Mouse (Mus musculus): ENCODE results near the gene Tstd1. TPM values are rescaled to one million over a fixed set of nuclear protein-coding genes. Genes with fewer than 3 reads are reported as not detected.

The Tstd1 gene
- polyA plus RNA-seq, 2 experiments, result 2.8 to 4.7 TPM

DNA sequence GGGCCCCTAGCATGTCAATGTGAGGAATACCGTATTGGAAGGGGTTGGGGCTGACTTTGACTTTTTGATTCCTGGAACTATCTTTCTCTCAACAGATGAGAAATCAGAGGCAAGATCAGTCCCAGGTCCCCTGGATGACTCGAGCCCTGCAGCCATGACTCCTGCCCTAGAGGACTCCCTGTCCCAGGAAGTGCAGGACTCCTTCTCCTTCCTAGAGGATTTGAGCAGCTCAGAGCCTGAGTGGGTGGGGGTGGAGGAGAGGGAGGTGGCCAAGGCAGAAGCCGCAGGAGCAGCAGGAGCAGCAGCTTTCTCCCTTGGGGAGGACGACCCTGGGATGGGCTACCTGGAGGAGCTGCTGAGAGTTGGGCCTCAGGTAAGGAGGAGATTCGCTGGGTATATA is 11.4 kb upstream of the Tstd1 start:
- H3K27ac ChIP-seq (replicated peaks; ENCODE audit: low read depth, low read length), result no peak overlapping the region
- ATAC-seq (ENCODE audit: low FRiP score, low read depth) (no peak), DNase-seq (ENCODE audit: low spot score) (no peak)
- 75% methylated on average over 5 of the region's 5 CpGs for WGBS
- no peak for TF ChIP-seq POLR2A (IDR thresholded peaks at IDR 0.05; ENCODE audit: borderline replicate concordance, extremely low read depth, insufficient read depth, insufficient read length)
- H3K4me3 ChIP-seq (replicated peaks; ENCODE audit: low read length), result no peak overlapping the region
- H3K9ac ChIP-seq (ENCODE audit: low read depth, low read length, severe bottlenecking), result no peak overlapping the region
- no peaks in the 10 kb centered on the region for H3K9me3 ChIP-seq (ENCODE audit: control insufficient read depth, low read length)
- no peaks in the 10 kb centered on the region for H3K4me1 ChIP-seq (ENCODE audit: control insufficient read depth, insufficient read depth, low read length)
- no peaks in the 10 kb centered on the region for H3K27me3 ChIP-seq (ENCODE audit: control insufficient read depth, insufficient read depth, low read length)
- H3K36me3 ChIP-seq (ENCODE audit: control insufficient read depth, insufficient read depth, low read length), result no peaks in the 10 kb centered on the region
- no peak overlapping the region for H3K4me2 ChIP-seq (replicated peaks; ENCODE audit: low read depth, low read length, severe bottlenecking)

DNA sequence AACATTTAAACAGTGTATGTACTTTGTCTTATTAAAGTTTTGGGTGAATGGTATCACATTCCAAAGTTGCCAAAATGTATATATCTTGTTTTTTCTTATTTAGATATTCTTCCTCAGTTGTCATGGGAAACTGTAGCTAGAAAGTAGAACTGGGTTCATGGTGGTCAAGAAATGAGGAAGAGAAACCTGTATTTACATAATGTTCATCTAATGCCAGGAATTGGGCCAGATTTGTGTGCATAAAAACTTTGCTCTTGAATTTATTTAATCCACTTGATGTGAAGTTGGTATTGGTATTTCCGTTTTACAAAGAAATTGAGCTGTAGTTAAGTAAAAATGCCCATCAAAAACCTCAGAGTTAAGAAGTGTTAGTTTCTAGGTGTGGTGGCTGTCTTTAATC is 8.4 kb upstream of the Tstd1 start:
- Histone ChIP-seq H3K4me1 (ENCODE audit: control insufficient read depth, insufficient read depth, low read length) (peaks cover 8% of the 10 kb centered on the region), H3K9me3 (ENCODE audit: control insufficient read depth, low read length) (no peaks in the 10 kb centered on the region), H3K4me2 (replicated peaks; ENCODE audit: low read depth, low read length, severe bottlenecking) (no peak overlapping the region), H3K36me3 (ENCODE audit: control insufficient read depth, insufficient read depth, low read length) (peaks cover 3% of the 10 kb centered on the region; the same call in 1 of the 2 replicates), H3K4me3 (replicated peaks; ENCODE audit: low read length) (no peak overlapping the region; the same call in 1 of the 2 replicates), H3K27me3 (ENCODE audit: control insufficient read depth, insufficient read depth, low read length) (no peaks in the 10 kb centered on the region), H3K9ac (ENCODE audit: low read depth, low read length, severe bottlenecking) (no peak overlapping the region), H3K27ac (replicated peaks; ENCODE audit: low read depth, low read length) (no peak overlapping the region)
- no peak for ATAC-seq (ENCODE audit: low FRiP score, low read depth)
- WGBS, result 93% methylated on average over 1 of the region's 1 CpGs
- no peak for DNase-seq (ENCODE audit: low spot score)
- TF ChIP-seq POLR2A (IDR thresholded peaks at IDR 0.05; ENCODE audit: borderline replicate concordance, extremely low read depth, insufficient read depth, insufficient read length), result no peak

DNA sequence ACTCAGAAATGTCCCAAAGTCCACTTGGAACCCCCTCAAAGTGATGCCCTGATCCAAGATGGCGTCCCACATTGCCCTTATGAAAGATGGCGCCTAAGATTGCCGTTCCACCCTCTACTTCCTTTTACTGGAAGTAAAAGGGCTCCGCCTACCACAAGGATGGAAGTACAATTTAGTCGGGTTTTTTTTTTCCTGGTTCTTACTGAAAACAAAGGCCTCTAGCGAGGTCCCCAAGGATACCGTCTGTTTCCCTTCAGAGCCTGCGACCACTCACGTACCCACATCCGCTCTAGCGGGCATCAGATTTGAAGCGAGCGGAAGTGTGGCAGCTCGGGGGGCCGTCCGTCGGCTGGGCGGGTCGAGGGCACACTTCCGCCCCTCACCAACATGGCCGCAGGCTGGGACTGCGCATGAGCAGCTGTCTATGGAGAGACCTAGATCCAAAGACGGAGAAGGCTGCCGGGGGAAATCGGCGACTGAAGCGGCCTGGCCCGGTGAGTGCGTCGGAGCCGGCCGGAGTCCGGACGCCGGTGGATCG is 7.7 kb upstream of the Tstd1 start, which contains the start of gene Usf1:
Gene Usf1 (plus strand): TSS at position 367 of the 538 bp plus-strand sequence.
- no peaks in the 10 kb centered on the region for H3K9me3 ChIP-seq (ENCODE audit: control insufficient read depth, low read length)
- no peaks in the 10 kb centered on the region for H3K27me3 ChIP-seq (ENCODE audit: control insufficient read depth, insufficient read depth, low read length)
- H3K4me2 ChIP-seq (replicated peaks; ENCODE audit: low read depth, low read length, severe bottlenecking), result peak within 1 kb of the TSS; percentile 60
- WGBS, result under 1% methylated on average over 36 of the region's 36 CpGs
- peak; percentile 38; the same call in 1 of the 2 replicates for TF ChIP-seq POLR2A (IDR thresholded peaks at IDR 0.05; ENCODE audit: borderline replicate concordance, extremely low read depth, insufficient read depth, insufficient read length)
- DNase-seq (ENCODE audit: low spot score) (peak; percentile 97), ATAC-seq (ENCODE audit: low FRiP score, low read depth) (peak; percentile 96)
- H3K36me3 ChIP-seq (ENCODE audit: control insufficient read depth, insufficient read depth, low read length), result peaks cover 10% of the 10 kb centered on the region
- H3K27ac ChIP-seq (replicated peaks; ENCODE audit: low read depth, low read length), result peak within 1 kb of the TSS; percentile 87
- peak within 1 kb of the TSS; percentile 76 for H3K4me3 ChIP-seq (replicated peaks; ENCODE audit: low read length)
- H3K4me1 ChIP-seq (ENCODE audit: control insufficient read depth, insufficient read depth, low read length), result peaks cover 8% of the 10 kb centered on the region
- peak within 1 kb of the TSS; percentile 95 for H3K9ac ChIP-seq (ENCODE audit: low read depth, low read length, severe bottlenecking)

- Histone ChIP-seq H3K4me1 (ENCODE audit: control insufficient read depth, insufficient read depth, low read length) (peaks cover 8% of the 10 kb centered on the region), H3K36me3 (ENCODE audit: control insufficient read depth, insufficient read depth, low read length) (peaks cover 15% of the 10 kb centered on the region), H3K4me2 (replicated peaks; ENCODE audit: low read depth, low read length, severe bottlenecking) (peak overlapping the region; percentile 60), H3K4me3 (replicated peaks; ENCODE audit: low read length) (peak overlapping the region; percentile 76), H3K9ac (ENCODE audit: low read depth, low read length, severe bottlenecking) (peak overlapping the region; percentile 95), H3K27me3 (ENCODE audit: control insufficient read depth, insufficient read depth, low read length) (no peaks in the 10 kb centered on the region), H3K9me3 (ENCODE audit: control insufficient read depth, low read length) (no peaks in the 10 kb centered on the region), H3K27ac (replicated peaks; ENCODE audit: low read depth, low read length) (peak overlapping the region; percentile 87)
- ATAC-seq (ENCODE audit: low FRiP score, low read depth) (peak; percentile 77), DNase-seq (ENCODE audit: low spot score) (no peak)
- no peak for TF ChIP-seq POLR2A (IDR thresholded peaks at IDR 0.05; ENCODE audit: borderline replicate concordance, extremely low read depth, insufficient read depth, insufficient read length)
- 1% methylated on average over 28 of the region's 39 CpGs for WGBS
These were observed 7.2 kb upstream of the Tstd1 start for GRCm38 (mm10) chr1:171411492-171411941.

DNA sequence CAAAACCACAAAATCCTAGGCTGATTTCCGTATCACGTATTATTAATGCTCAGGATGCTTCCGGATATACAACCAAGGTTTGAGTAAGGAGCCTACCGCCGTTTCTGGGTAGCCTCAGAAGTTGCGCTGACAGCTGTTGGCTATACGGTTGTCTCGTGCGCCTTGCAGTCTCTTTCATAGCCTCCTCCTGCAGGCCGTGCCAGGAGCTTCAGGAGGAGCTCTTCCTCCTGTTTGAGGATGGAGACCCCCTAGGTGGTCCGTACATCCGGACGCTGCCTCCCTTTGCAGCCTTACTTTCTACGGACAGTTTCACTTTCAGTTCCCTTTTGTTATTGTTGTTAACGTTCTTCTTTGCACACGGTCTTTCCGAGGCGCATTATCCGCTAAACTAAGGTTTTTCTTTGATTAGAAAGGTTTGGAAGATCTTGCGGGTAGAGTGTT is 6.7 kb upstream of the Tstd1 start:
- WGBS, result under 1% methylated on average over 20 of the region's 20 CpGs
- Histone ChIP-seq H3K9me3 (ENCODE audit: control insufficient read depth, low read length) (no peaks in the 10 kb centered on the region), H3K36me3 (ENCODE audit: control insufficient read depth, insufficient read depth, low read length) (peaks cover 20% of the 10 kb centered on the region), H3K27me3 (ENCODE audit: control insufficient read depth, insufficient read depth, low read length) (no peaks in the 10 kb centered on the region), H3K4me2 (replicated peaks; ENCODE audit: low read depth, low read length, severe bottlenecking) (peak overlapping the region; percentile 60), H3K27ac (replicated peaks; ENCODE audit: low read depth, low read length) (peak overlapping the region; percentile 87), H3K4me1 (ENCODE audit: control insufficient read depth, insufficient read depth, low read length) (peaks cover 8% of the 10 kb centered on the region), H3K9ac (ENCODE audit: low read depth, low read length, severe bottlenecking) (peak overlapping the region; percentile 95), H3K4me3 (replicated peaks; ENCODE audit: low read length) (peak overlapping the region; percentile 76)
- TF ChIP-seq POLR2A (IDR thresholded peaks at IDR 0.05; ENCODE audit: borderline replicate concordance, extremely low read depth, insufficient read depth, insufficient read length), result no peak
- DNase-seq (ENCODE audit: low spot score) (peak; percentile 62), ATAC-seq (ENCODE audit: low FRiP score, low read depth) (peak; percentile 25; the same call in 1 of the 2 replicates)
